Mouse (Mus musculus) forebrain, embryonic 16.5 days (tissue): Measurements from ENCODE around the gene Gm17349. TPM values are rescaled to one million over a fixed set of nuclear protein-coding genes. Genes with fewer than 3 reads are reported as not detected.
A peak's percentile ranks its signal among the peaks of the same experiment; 100 is the strongest.

Experiments
- ATAC-seq: fragments of 200-750 bp; cut with Nextera tagmentation; 2 replicates; pipeline ENCODE4 v1.8.0; 2017; ENCODE audit warnings: mild to moderate bottlenecking, moderate library complexity
- H3K27ac ChIP-seq: fragments of 300-500 bp; sonication (generic); 2 replicates; pipeline ENCODE4 v1.5.1; 2014; ENCODE audit warnings: low read length, control low read depth
- H3K27me3 ChIP-seq: fragments of 300-500 bp; sonication (generic); replicated peaks from 2 replicates; pipeline ENCODE4 v1.6.1; 2014; ENCODE audit warnings: low read length; ENCODE audit not compliant: control insufficient read depth, insufficient read depth
- H3K36me3 ChIP-seq: fragments of 300-500 bp; sonication (generic); 2 replicates; pipeline ENCODE4 v1.6.1; 2014; ENCODE audit not compliant: control insufficient read depth, insufficient read depth
- H3K4me1 ChIP-seq: fragments of 300-500 bp; sonication (generic); replicated peaks from 2 replicates; pipeline ENCODE4 v1.6.1; 2014; ENCODE audit warnings: low read length; ENCODE audit not compliant: control insufficient read depth, insufficient read depth
- H3K4me2 ChIP-seq: fragments of 300-500 bp; sonication (generic); 2 replicates; pipeline ENCODE4 v1.6.1; 2014; ENCODE audit warnings: mild to moderate bottlenecking, low read length, control low read depth
- H3K4me3 ChIP-seq: fragments of 300-500 bp; sonication (generic); replicated peaks from 2 replicates; pipeline ENCODE4 v1.5.1; 2014; ENCODE audit warnings: mild to moderate bottlenecking, low read length, control low read depth
- H3K9ac ChIP-seq: fragments of 300-500 bp; sonication (generic); replicated peaks from 2 replicates; pipeline ENCODE4 v1.6.1; 2014; ENCODE audit warnings: low read depth, low read length, control low read depth
- H3K9me3 ChIP-seq: fragments of 300-500 bp; sonication (generic); 2 replicates; pipeline ENCODE4 v1.6.1; 2016; ENCODE audit warnings: low read length; ENCODE audit not compliant: control insufficient read depth
- WGBS: fragments of 180-500 bp; shearing (Covaris S2); extraction: QIAGEN DNeasy Blood & Tissue Kit; methylation state at CpG from one replicate; pipeline ENCODE4 v1.1.7; 2014; 5-methylcytosine and 5-hydroxymethylcytosine counted together
- polyA plus RNA-seq: library from polyadenylated mRNA; unstranded; fragments of >200 nt; fragmentation: Nextera tagmentation; extraction: Ambion mirVana; gene quantifications from 2 replicates; pipeline ENCODE4 v1.2.1, GENCODE M21; 2015

Gm17349 gene
- polyA plus RNA-seq, 1 experiment from 2014 or later: not detected

DNA sequence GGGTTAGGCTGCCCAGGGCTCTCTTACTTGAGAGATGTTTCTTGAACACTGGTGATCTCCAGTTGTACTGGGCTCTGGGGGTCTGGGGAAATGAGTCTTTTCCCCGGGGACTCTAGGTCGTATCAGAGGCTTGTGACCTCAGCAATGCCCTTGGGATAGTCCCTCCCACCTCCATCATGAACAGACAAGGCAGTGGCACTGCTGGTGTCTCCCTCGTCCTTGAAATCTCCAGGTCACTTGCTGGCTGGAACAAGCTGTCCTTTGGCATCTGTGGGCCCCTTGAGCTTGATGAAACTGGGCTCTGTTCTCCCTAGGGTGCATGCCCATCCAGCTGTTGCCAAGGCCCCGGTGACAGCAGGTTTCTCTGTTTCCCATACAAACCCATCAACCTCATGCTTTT is 8.9 kb upstream of the Gm17349 start:
- H3K4me1 ChIP-seq: peaks cover 25% of the 10 kb centered on the region
- H3K36me3 ChIP-seq: peaks cover 39% of the 10 kb centered on the region
- H3K4me2 ChIP-seq: no peak overlapping the region
- no peaks in the 10 kb centered on the region for H3K27me3 ChIP-seq
- H3K4me3 ChIP-seq: no peak overlapping the region
- H3K9ac ChIP-seq: no peak overlapping the region
- ATAC-seq: no peak
- no peaks in the 10 kb centered on the region for H3K9me3 ChIP-seq
- 72% methylated on average over 4 of the region's 4 CpGs for WGBS
- peak overlapping the region; percentile 41; the same call in 1 of the 2 replicates for H3K27ac ChIP-seq

GRCm38 (mm10) chr15:99713569-99713968 is 8.3 kb upstream of the Gm17349 start:
- no peak overlapping the region for H3K4me2 ChIP-seq
- ATAC-seq: no peak
- WGBS: 79% methylated on average over 3 of the region's 3 CpGs
- H3K27ac ChIP-seq: peak overlapping the region; percentile 33
- H3K27me3 ChIP-seq: no peaks in the 10 kb centered on the region
- H3K4me1 ChIP-seq: peaks cover 25% of the 10 kb centered on the region
- no peak overlapping the region for H3K9ac ChIP-seq
- peaks cover 44% of the 10 kb centered on the region for H3K36me3 ChIP-seq
- no peak overlapping the region for H3K4me3 ChIP-seq
- no peaks in the 10 kb centered on the region for H3K9me3 ChIP-seq

GRCm38 (mm10) chr15:99712666-99713559 is 7.6 kb upstream of the Gm17349 start:
- ATAC-seq: no peak
- no peak overlapping the region for H3K4me3 ChIP-seq
- H3K27ac ChIP-seq: no peak overlapping the region
- no peaks in the 10 kb centered on the region for H3K27me3 ChIP-seq
- no peak overlapping the region for H3K4me2 ChIP-seq
- no peaks in the 10 kb centered on the region for H3K9me3 ChIP-seq
- WGBS: 78% methylated on average over 13 of the region's 13 CpGs
- peaks cover 49% of the 10 kb centered on the region for H3K36me3 ChIP-seq
- peaks cover 25% of the 10 kb centered on the region for H3K4me1 ChIP-seq
- no peak overlapping the region for H3K9ac ChIP-seq

GRCm38 (mm10) chr15:99711491-99711890 is 6.2 kb upstream of the Gm17349 start:
- H3K4me2 ChIP-seq: no peak overlapping the region
- H3K27me3 ChIP-seq: no peaks in the 10 kb centered on the region
- no peak overlapping the region for H3K4me3 ChIP-seq
- H3K9ac ChIP-seq: no peak overlapping the region
- no peak for ATAC-seq
- 80% methylated on average over 3 of the region's 3 CpGs for WGBS
- H3K36me3 ChIP-seq: peaks cover 59% of the 10 kb centered on the region
- no peaks in the 10 kb centered on the region for H3K9me3 ChIP-seq
- peaks cover 16% of the 10 kb centered on the region for H3K4me1 ChIP-seq
- no peak overlapping the region for H3K27ac ChIP-seq

DNA sequence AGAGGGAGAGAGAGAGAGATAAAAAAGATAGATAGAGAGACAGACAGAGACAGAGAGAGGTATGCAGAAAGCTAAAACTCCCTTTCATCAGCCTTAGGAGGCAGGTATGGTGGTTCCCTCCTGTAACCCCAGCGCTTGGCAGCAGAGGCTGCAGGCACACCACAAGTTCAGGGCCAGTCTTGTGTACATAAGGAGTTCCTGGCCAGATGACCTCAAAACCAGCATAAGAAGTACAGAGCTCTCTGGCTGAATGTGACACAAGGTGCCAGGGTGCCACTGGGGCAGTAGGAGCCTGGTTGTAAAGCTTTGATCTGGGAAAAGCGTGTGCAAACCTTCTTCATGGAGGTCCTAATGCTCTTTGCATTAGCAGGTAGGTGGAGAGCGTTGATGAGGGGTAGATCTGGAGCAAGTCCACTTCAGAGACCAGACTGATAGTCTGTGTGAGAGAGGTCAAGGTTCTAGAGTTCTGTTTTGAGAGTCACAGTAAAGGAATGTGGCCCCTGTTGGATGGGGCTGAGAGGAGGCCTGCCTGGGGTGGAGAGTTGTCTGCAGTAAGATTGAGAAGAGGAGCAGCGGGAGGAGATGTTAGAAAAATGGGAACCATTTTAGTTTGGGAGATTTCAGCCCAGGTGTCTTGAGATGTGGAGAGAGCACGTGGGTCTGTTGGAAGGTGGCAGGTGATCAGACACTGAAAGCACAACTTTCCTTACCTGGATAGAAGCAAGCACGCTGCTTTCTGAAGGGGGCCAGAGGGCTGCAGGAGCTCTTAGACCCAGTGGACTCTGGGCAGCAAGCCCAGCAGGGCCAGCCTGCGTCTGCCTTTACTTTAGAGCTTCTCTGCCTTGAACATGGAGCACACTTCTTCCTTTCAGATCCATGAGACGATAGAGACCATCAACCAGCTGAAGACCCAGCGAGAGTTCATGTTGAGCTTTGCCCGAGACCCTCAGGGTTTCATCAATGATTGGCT is 5.2 kb upstream of the Gm17349 start:
- H3K27ac ChIP-seq: no peak overlapping the region
- H3K4me1 ChIP-seq: peaks cover 8% of the 10 kb centered on the region
- no peak overlapping the region for H3K4me3 ChIP-seq
- no peaks in the 10 kb centered on the region for H3K9me3 ChIP-seq
- 95% methylated on average over 10 of the region's 10 CpGs for WGBS
- no peaks in the 10 kb centered on the region for H3K27me3 ChIP-seq
- H3K9ac ChIP-seq: no peak overlapping the region
- H3K4me2 ChIP-seq: no peak overlapping the region
- H3K36me3 ChIP-seq: peaks cover 59% of the 10 kb centered on the region
- no peak for ATAC-seq

GRCm38 (mm10) chr15:99708176-99708575 is 2.9 kb upstream of the Gm17349 start:
- Histone ChIP-seq H3K4me2 (no peak overlapping the region), H3K27me3 (no peaks in the 10 kb centered on the region), H3K4me3 (no peak overlapping the region), H3K9ac (no peak overlapping the region), H3K4me1 (peaks cover 20% of the 10 kb centered on the region), H3K9me3 (no peaks in the 10 kb centered on the region), H3K27ac (no peak overlapping the region), H3K36me3 (peaks cover 51% of the 10 kb centered on the region)
- WGBS: 93% methylated on average over 13 of the region's 13 CpGs
- ATAC-seq: no peak

DNA sequence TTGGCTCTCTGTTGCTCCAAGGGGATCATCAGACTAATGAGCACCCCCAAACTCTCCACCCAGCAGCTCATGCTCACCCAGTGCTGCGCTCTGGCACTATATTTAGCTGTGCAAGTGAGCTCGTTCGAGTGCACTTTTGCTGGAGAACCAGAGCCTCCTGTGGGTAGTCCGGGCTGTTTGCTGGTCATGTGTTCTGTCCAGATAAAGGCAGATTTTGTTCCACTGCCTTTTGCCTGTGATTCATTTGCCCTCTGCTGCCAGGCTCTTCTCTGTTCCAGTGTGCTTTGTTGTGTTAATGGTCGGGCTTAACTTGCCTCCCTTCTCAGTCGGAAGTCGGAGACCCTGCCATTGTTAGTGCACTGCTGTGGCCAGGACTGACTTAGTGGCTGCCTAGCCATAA is 409 bp downstream of the Gm17349 start:
- WGBS: 29% methylated on average over 7 of the region's 7 CpGs
- H3K4me1 ChIP-seq: peaks cover 34% of the 10 kb centered on the region
- no peak overlapping the region for H3K9ac ChIP-seq
- H3K27ac ChIP-seq: peak overlapping the region; percentile 61
- peaks cover 25% of the 10 kb centered on the region for H3K36me3 ChIP-seq
- no peaks in the 10 kb centered on the region for H3K9me3 ChIP-seq
- no peaks in the 10 kb centered on the region for H3K27me3 ChIP-seq
- no peak for ATAC-seq
- peak overlapping the region; percentile 68; the same call in 1 of the 2 replicates for H3K4me3 ChIP-seq
- H3K4me2 ChIP-seq: peak overlapping the region; percentile 83

DNA sequence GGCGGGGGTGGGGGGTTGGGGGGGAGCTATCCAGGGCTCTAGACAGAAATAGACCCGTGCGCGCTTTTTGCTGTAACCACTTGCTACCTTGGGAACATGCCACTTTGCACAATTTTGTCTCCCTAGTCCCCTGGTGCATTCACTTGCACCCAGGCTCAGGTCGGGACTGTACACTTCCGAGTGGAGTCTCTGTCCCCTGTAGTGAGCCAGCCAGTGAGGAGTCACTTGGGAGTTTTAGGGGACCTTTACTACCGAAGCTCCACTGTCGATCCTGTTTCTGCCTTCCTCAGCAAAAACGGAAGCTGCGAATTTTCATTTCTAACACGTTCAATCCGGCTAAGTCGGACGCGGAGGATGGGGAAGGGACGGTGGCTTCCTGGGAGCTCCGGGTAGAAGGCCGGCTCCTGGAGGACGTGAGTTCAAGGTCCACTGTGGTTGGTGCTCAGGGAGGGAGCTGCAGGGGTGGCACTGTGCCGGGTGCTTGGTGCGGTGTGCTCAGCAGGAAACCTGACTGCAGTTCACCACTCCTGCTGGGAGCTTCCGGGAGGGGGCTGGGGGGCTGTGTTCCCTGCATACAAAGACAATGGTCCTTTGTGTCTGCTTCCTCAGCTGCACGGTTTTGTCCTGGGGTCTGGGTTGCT is 1.1 kb downstream of the Gm17349 start:
- H3K9ac ChIP-seq: peak overlapping the region; percentile 50
- no peaks in the 10 kb centered on the region for H3K27me3 ChIP-seq
- ATAC-seq: no peak
- H3K4me2 ChIP-seq: peak overlapping the region; percentile 83
- H3K27ac ChIP-seq: peak overlapping the region; percentile 61
- peak overlapping the region; percentile 68 for H3K4me3 ChIP-seq
- WGBS: 21% methylated on average over 23 of the region's 23 CpGs
- H3K4me1 ChIP-seq: peaks cover 34% of the 10 kb centered on the region
- peaks cover 20% of the 10 kb centered on the region for H3K36me3 ChIP-seq
- H3K9me3 ChIP-seq: no peaks in the 10 kb centered on the region
